Mouse (Mus musculus): Measurements from ENCODE around the gene Pth1r. TPM values are rescaled to one million over a fixed set of nuclear protein-coding genes. Genes with fewer than 3 reads are reported as not detected.

The Pth1r gene
- polyA plus RNA-seq, 1 experiment from 2014 or later = 8.7 TPM

Other genes starting within 250 kb of the Pth1r start
- 36.3 and 37.4 TPM in 2 replicates for gene Setd2, start 214.5 kb downstream of the Pth1r start, polyA plus RNA-seq (2015; fragmentation: Nextera tagmentation; extraction: Ambion mirVana)
- gene Nradd, start 122.7 kb downstream of the Pth1r start, polyA plus RNA-seq (2015; fragmentation: Nextera tagmentation; extraction: Ambion mirVana) = 30.1 and 35.4 TPM in 2 replicates
- gene Nbeal2, start 93.0 kb downstream of the Pth1r start, polyA plus RNA-seq (2015; fragmentation: Nextera tagmentation; extraction: Ambion mirVana) = 5.5 and 6.4 TPM in 2 replicates
- gene Ccdc12, start 90.6 kb downstream of the Pth1r start, polyA plus RNA-seq (2015; fragmentation: Nextera tagmentation; extraction: Ambion mirVana) = 110 and 115 TPM in 2 replicates
- gene Myl3, start 5.3 kb downstream of the Pth1r start, polyA plus RNA-seq (2015; fragmentation: Nextera tagmentation; extraction: Ambion mirVana) = 0.56 and 2.0 TPM in 2 replicates
- not detected in 2 replicates for gene Prss42, start 51.0 kb upstream of the Pth1r start, polyA plus RNA-seq (2015; fragmentation: Nextera tagmentation; extraction: Ambion mirVana)
- not detected in 2 replicates for gene Prss44, start 66.8 kb upstream of the Pth1r start, polyA plus RNA-seq (2015; fragmentation: Nextera tagmentation; extraction: Ambion mirVana)
- not detected in 2 replicates for gene Prss43, start 79.5 kb upstream of the Pth1r start, polyA plus RNA-seq (2015; fragmentation: Nextera tagmentation; extraction: Ambion mirVana)
- gene Prss45, start 87.4 kb upstream of the Pth1r start, polyA plus RNA-seq (2015; fragmentation: Nextera tagmentation; extraction: Ambion mirVana) = not detected in 2 replicates
- not detected in 2 replicates for gene Prss46, start 97.4 kb upstream of the Pth1r start, polyA plus RNA-seq (2015; fragmentation: Nextera tagmentation; extraction: Ambion mirVana)
- gene Prss50, start 110.8 kb upstream of the Pth1r start, polyA plus RNA-seq (2015; fragmentation: Nextera tagmentation; extraction: Ambion mirVana) = 0.20 TPM in 1 of 2 replicates, not detected in the other
- gene Als2cl, start 132.7 kb upstream of the Pth1r start, polyA plus RNA-seq (2015; fragmentation: Nextera tagmentation; extraction: Ambion mirVana) = 1.2 and 2.0 TPM in 2 replicates
- gene Tmie, start 133.0 kb upstream of the Pth1r start, polyA plus RNA-seq (2015; fragmentation: Nextera tagmentation; extraction: Ambion mirVana) = 2.7 and 3.1 TPM in 2 replicates
- not detected in 2 replicates for gene Fam240a, start 169.7 kb upstream of the Pth1r start, polyA plus RNA-seq (2015; fragmentation: Nextera tagmentation; extraction: Ambion mirVana)
- gene Tdgf1, start 199.0 kb upstream of the Pth1r start, polyA plus RNA-seq (2015; fragmentation: Nextera tagmentation; extraction: Ambion mirVana) = not detected in 2 replicates
- 0.42 and 1.0 TPM in 2 replicates for gene Lrrc2, start 204.4 kb upstream of the Pth1r start, polyA plus RNA-seq (2015; fragmentation: Nextera tagmentation; extraction: Ambion mirVana)
- gene Rtp3, start 243.4 kb upstream of the Pth1r start, polyA plus RNA-seq (2015; fragmentation: Nextera tagmentation; extraction: Ambion mirVana) = not detected in 2 replicates